Mouse (Mus musculus) kidney, postnatal 0 days (tissue): ENCODE data around the gene Olfr281. TPM values are rescaled to one million over a fixed set of nuclear protein-coding genes. Genes with fewer than 3 reads are reported as not detected.

Source experiments
- ATAC-seq: fragments of 200-750 bp; cut with Nextera tagmentation; replicated peaks from 2 replicates; pipeline ENCODE4 v1.8.0; 2017; ENCODE audit warnings: low read depth, moderate number of reproducible peaks, moderate TSS enrichment, moderate library complexity; ENCODE audit not compliant: low FRiP score
- DNase-seq: peaks from one replicate; pipeline ENCODE4 v3.0.0-alpha.2; 2016; ENCODE audit warnings: low spot score
- H3K27ac ChIP-seq: fragments of 300-500 bp; sonication (generic); 2 replicates; pipeline ENCODE4 v1.5.1; 2014; ENCODE audit warnings: mild to moderate bottlenecking
- H3K27me3 ChIP-seq: fragments of 300-500 bp; sonication (generic); 2 replicates; pipeline ENCODE4 v1.6.1; 2014; ENCODE audit warnings: low read length, mixed read lengths; ENCODE audit not compliant: insufficient read depth
- H3K36me3 ChIP-seq: fragments of 300-500 bp; sonication (generic); 2 replicates; pipeline ENCODE4 v1.6.1; 2014; ENCODE audit warnings: low read length, mixed read lengths; ENCODE audit not compliant: insufficient read depth
- H3K4me1 ChIP-seq: fragments of 300-500 bp; sonication (generic); replicated peaks from 2 replicates; pipeline ENCODE4 v1.6.1; 2014; ENCODE audit warnings: antibody characterized with exemption, low read length, mixed read lengths; ENCODE audit not compliant: insufficient read depth
- H3K4me2 ChIP-seq: fragments of 300-500 bp; sonication (generic); 2 replicates; pipeline ENCODE4 v1.6.1; 2014; ENCODE audit warnings: mild to moderate bottlenecking, low read length, moderate library complexity, mixed read lengths
- H3K4me3 ChIP-seq: fragments of 300-500 bp; sonication (generic); replicated peaks from 2 replicates; pipeline ENCODE4 v1.5.1; 2014; ENCODE audit warnings: low read depth, low read length
- H3K9ac ChIP-seq: fragments of 300-500 bp; sonication (generic); 2 replicates; pipeline ENCODE4 v1.6.1; 2014; ENCODE audit warnings: low read depth, low read length
- H3K9me3 ChIP-seq: fragments of 300-500 bp; sonication (generic); replicated peaks from 2 replicates; pipeline ENCODE4 v1.6.1; 2016; ENCODE audit warnings: low read length, inconsistent platforms, mixed read lengths
- CTCF ChIP-seq: IDR thresholded peaks from 2 replicates; pipeline ENCODE4 v1.5.1; 2016; ENCODE audit warnings: antibody characterized with exemption, low read depth, mild to moderate bottlenecking, moderate library complexity
- WGBS: fragments of 180-500 bp; shearing (Covaris S2); extraction: QIAGEN DNeasy Blood & Tissue Kit; methylation state at CpG from one replicate; pipeline ENCODE4 v1.1.7; 2014; 5-methylcytosine and 5-hydroxymethylcytosine counted together
- polyA plus RNA-seq: library from polyadenylated mRNA; unstranded; fragments of >200 nt; fragmentation: Nextera tagmentation; extraction: Ambion mirVana; gene quantifications from 2 replicates; pipeline ENCODE4 v1.2.1, GENCODE M21; 2015

Gene Olfr281
- polyA plus RNA-seq, 1 experiment from 2014 or later, result not detected

DNA sequence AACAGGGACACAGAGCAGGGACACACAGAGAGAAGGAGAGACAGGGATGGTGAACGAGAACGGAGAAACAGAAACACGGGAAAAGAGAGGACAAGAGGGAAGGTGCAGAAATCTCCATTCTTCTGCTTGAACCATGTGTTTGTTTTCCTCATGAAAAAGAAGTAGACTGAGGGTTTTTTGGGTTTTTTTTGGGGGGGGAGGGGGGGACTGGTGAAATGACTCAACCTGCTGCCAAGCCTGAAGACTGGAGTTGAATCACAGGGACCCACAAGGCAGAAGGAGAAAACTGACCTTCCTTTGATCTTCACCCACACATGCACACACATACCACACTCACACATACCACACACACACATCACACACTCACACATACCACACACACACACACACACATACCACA, 50.9 kb downstream of the Olfr281 start:
- Histone ChIP-seq H3K27me3 (no peaks in the 10 kb centered on the region), H3K4me1 (no peaks in the 10 kb centered on the region), H3K4me2 (no peak overlapping the region), H3K27ac (no peak overlapping the region), H3K4me3 (no peak overlapping the region), H3K36me3 (no peaks in the 10 kb centered on the region), H3K9ac (no peak overlapping the region), H3K9me3 (no peaks in the 10 kb centered on the region)
- 83% methylated on average over 3 of the region's 3 CpGs for WGBS
- DNase-seq, result no peak
- TF ChIP-seq CTCF, result no peak
- ATAC-seq, result no peak

DNA sequence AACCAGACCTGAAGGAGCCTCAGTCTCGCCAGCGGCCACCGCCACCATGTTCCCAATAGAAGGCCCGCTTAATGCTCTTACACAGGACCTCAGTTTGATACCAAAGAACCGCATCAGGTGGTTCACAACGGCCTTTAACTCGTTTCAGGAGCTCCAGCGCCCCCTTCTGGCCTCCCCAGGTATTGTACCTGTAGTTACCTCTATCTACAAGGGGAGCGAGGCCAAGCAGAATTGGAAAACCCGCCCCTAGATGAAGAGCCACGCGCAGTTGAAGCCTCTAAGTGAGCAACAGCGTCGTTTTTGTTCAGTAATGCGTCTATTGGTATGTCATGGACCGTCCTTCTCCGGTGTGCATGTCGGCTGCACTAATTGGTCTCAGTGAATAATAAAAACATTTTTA, 52.1 kb downstream of the Olfr281 start:
- no peak overlapping the region for H3K4me2 ChIP-seq
- H3K9ac ChIP-seq, result no peak overlapping the region
- no peaks in the 10 kb centered on the region for H3K36me3 ChIP-seq
- no peaks in the 10 kb centered on the region for H3K27me3 ChIP-seq
- H3K27ac ChIP-seq, result no peak overlapping the region
- H3K4me1 ChIP-seq, result no peaks in the 10 kb centered on the region
- 12% methylated on average over 18 of the region's 18 CpGs for WGBS
- H3K4me3 ChIP-seq, result no peak overlapping the region
- H3K9me3 ChIP-seq, result no peaks in the 10 kb centered on the region
- TF ChIP-seq CTCF, result peak; percentile 82
- ATAC-seq, result no peak
- DNase-seq, result peak; percentile 63

DNA sequence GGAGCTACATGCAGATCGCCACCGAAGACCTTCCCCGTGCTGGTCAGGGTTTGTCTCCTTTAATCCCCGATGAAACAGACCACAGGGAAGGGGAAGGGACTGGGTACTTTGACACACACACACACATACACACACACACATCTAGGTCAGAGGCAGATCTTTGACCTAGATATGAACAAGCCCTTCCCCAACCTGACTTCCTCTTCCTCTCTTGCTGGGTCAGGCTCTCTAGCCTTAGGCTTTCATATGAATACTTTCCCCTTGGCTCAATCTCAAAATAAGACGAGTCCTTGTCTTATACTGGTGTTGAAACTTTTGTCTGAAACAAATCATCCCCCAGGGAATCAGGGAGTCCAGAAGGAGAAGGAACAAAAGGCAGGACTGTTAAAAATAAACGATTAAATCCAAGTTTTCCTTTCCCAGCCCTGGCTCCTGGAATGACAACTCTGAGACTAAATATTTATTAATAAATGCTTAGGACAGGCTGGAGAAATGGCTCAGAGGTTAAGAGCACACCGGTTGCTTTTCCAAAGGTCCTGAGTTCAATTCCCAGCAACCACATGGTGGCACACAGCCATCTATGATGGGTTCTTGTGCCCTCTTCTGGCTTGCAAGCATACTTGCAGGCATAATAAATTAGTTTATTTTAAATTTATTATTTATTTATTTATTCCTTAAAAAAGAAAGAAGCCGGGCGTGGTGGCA, 54.0 kb downstream of the Olfr281 start:
- Histone ChIP-seq H3K9me3 (no peaks in the 10 kb centered on the region), H3K4me3 (no peak overlapping the region), H3K36me3 (no peaks in the 10 kb centered on the region), H3K4me1 (no peaks in the 10 kb centered on the region), H3K4me2 (no peak overlapping the region), H3K27me3 (no peaks in the 10 kb centered on the region), H3K27ac (no peak overlapping the region), H3K9ac (no peak overlapping the region)
- no peak for ATAC-seq
- WGBS, result 70% methylated on average over 9 of the region's 9 CpGs
- no peak for DNase-seq
- no peak for TF ChIP-seq CTCF

DNA sequence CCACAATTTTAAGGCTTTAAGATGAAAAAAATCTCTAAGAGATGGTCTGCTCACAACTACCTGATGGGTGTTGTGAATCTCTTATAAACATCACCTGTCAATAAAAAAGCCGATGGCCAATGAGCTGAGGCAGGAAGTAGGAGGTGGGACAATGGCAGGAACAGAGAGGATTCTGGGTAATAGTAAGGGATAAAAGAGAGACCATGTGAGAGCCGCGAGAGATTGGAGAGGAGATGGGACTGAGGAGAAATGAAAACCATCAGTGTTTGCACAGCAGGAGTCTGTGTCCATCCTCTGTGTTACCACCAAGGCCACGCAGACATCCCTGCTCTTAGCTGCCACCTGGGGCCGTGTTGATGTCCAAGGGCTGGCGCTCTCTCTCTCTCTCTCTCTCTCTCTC, 54.9 kb downstream of the Olfr281 start:
- no peak overlapping the region for H3K4me2 ChIP-seq
- no peak overlapping the region for H3K4me3 ChIP-seq
- ATAC-seq, result no peak
- H3K9ac ChIP-seq, result no peak overlapping the region
- no peaks in the 10 kb centered on the region for H3K9me3 ChIP-seq
- 89% methylated on average over 6 of the region's 6 CpGs for WGBS
- H3K36me3 ChIP-seq, result no peaks in the 10 kb centered on the region
- H3K27me3 ChIP-seq, result no peaks in the 10 kb centered on the region
- no peak overlapping the region for H3K27ac ChIP-seq
- no peaks in the 10 kb centered on the region for H3K4me1 ChIP-seq
- no peak for TF ChIP-seq CTCF
- no peak for DNase-seq

DNA sequence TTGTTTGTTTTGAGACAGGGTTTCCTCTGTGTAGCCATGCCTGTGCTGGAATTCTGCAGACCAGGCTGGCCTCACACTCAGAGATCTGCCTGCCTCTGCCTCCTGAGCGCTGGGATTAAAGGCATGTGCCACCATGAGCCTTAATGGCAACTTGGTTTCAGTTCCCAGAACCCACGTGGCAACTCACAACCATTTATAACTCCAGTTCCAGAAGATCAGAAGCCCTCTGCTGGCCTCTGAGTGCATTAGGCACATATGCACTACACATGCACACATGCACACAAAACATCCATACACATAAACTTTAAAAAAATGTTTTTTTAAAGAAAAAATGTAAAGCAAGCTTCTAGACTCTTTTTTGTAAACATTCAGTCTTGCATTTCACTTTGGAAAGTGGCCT, 57.0 kb downstream of the Olfr281 start:
- Histone ChIP-seq H3K4me1 (no peaks in the 10 kb centered on the region), H3K9me3 (no peaks in the 10 kb centered on the region), H3K9ac (no peak overlapping the region), H3K27ac (no peak overlapping the region), H3K4me2 (no peak overlapping the region), H3K27me3 (no peaks in the 10 kb centered on the region), H3K4me3 (no peak overlapping the region), H3K36me3 (no peaks in the 10 kb centered on the region)
- 49% methylated on average over 2 of the region's 2 CpGs for WGBS
- ATAC-seq (no peak), DNase-seq (no peak)
- TF ChIP-seq CTCF, result no peak

Other genes starting within 250 kb of the Olfr281 start
- not detected in 2 replicates for gene Gm44579, start 231.6 kb upstream of the Olfr281 start, polyA plus RNA-seq
- not detected in 2 replicates for gene Olfr287, start 231.5 kb upstream of the Olfr281 start, polyA plus RNA-seq
- not detected in 2 replicates for gene Olfr286, start 218.1 kb upstream of the Olfr281 start, polyA plus RNA-seq
- not detected in 2 replicates for gene H1fnt, start 195.3 kb upstream of the Olfr281 start, polyA plus RNA-seq
- gene Zfp641, start 156.4 kb upstream of the Olfr281 start, polyA plus RNA-seq, result 1.6 and 1.9 TPM in 2 replicates
- not detected in 2 replicates for gene Olfr285, start 135.2 kb upstream of the Olfr281 start, polyA plus RNA-seq
- not detected in 2 replicates for gene Olfr284, start 111.6 kb upstream of the Olfr281 start, polyA plus RNA-seq
- not detected in 2 replicates for gene Olfr283, start 71.6 kb upstream of the Olfr281 start, polyA plus RNA-seq
- not detected in 2 replicates for gene Olfr282, start 21.4 kb upstream of the Olfr281 start, polyA plus RNA-seq
- gene OR5BS1P, start 17.3 kb downstream of the Olfr281 start, polyA plus RNA-seq, result not detected in 2 replicates
- gene Lalba, start 30.1 kb downstream of the Olfr281 start, polyA plus RNA-seq, result 0.24 and 0.30 TPM in 2 replicates
- gene Olfr279, start 39.8 kb downstream of the Olfr281 start, polyA plus RNA-seq, result not detected in 2 replicates
- 87.1 and 96.3 TPM in 2 replicates for gene Kansl2, start 81.7 kb downstream of the Olfr281 start, polyA plus RNA-seq
- gene Ccnt1, start 118.3 kb downstream of the Olfr281 start, polyA plus RNA-seq, result 42.3 and 46.2 TPM in 2 replicates
- gene 4930415O20Rik, start 118.4 kb downstream of the Olfr281 start, polyA plus RNA-seq, result 0.30 and 0.62 TPM in 2 replicates
- gene Adcy6, start 157.5 kb downstream of the Olfr281 start, polyA plus RNA-seq, result 16.8 and 17.0 TPM in 2 replicates
- 19.8 and 22.4 TPM in 2 replicates for gene Cacnb3, start 178.3 kb downstream of the Olfr281 start, polyA plus RNA-seq
- gene Ddx23, start 210.3 kb downstream of the Olfr281 start, polyA plus RNA-seq, result 14.6 and 17.6 TPM in 2 replicates
- gene Rnd1, start 224.9 kb downstream of the Olfr281 start, polyA plus RNA-seq, result 0.50 and 0.66 TPM in 2 replicates